Mouse (Mus musculus) mesoderm, embryonic 11.5 days (tissue): ENCODE data around the gene Dhh.
A peak's percentile ranks its signal among the peaks of the same experiment; 100 is the strongest.

Experiments
- DNase-seq: peaks from one replicate; pipeline ENCODE4 v3.0.0-alpha.2; 2012; ENCODE audit warnings: low read depth, low spot score

The Dhh gene

DNA sequence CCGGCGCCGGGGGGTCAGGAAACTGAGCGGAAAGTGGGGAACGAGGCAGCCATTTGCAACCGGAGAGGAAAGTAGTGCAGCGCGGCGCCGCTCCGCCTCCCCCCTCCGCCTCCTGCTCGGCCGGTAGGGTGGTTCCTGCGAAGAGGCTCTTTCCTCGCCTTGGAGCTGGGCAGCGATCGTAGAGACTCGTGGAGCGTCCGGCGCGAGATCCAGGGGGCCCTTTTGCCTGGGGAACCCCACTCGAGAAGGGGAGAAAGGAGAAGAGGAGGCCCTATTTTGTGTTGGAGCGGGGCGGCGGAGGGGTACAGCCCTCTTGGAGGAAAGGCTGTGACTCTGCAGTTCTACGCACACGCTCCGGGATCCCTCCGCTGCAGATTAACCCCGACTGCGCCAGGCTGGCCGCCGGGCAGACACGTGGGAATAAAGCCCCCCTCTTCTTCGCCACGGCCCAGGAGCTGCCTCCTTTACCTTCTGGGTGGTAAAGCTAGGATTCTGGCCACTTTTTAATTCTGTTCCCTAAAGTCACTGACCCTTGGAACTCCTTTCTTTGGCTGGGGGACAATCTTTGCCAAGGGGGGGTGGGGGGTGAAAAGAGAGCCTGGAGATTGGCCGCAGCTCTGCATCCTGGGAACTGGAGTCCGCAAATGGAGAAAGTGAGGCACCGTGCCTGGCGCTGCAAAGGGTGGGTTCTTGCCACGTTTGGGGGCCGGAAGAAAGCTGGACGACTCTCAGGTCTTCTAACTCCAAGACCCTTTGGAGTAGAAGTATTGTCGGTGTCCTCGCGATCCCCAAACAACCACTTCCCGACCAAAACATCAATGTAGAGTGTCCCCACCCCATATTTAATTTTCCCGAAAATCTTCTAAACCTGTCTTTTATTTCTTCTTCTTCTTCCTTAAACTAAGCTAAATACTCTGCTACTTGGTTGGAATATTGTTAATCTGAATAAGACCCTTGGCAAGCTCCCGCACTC lies 26.1 kb downstream of the Dhh start:
- peak; percentile 97 for DNase-seq

DNA sequence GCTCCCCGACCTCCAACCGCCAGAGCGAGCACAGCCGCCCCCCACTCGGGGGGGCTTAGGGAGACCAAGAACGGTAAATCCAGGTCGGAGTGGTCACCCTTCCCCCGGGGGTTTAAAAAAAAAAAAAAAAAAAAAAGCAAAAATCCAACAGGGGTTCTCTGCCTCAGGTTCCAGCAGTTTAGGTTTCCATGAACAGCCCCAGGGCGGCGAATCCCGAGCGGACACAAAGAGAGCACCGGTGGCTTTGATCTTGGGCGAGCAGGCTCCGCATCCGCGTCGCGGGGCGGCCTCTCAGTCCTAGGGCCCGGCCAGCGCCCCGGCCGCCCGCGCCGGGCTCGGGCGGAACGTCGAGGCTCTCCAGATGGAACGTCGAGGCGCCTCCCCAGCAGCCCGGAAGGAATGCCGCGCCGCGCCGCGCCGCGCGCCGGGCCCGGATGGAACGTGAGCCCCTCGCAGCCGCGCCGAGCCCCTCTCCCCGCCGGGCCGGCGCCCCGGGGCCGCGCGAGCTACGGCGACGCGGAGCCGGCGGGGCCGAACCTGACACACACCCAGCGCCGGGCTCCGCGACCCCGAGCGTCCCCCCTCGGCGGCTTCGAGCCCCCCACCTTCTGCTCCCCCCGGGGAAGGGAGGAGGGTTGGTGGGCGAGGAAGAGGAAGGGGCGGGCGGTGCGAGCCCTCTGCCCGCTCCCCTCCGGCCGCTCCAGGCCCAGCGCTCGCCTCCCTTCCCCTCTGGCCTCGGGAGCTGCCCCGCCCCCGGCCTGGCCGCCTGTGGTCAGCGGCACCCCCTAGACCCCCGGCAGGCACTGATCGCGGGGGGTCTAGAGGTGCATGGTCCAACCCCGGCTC lies 27.0 kb downstream of the Dhh start, which contains the start of gene Kmt2d:
Kmt2d (minus strand) TSS at position 135 of the 846 bp plus-strand sequence.
- peak; percentile 55 for DNase-seq

DNA sequence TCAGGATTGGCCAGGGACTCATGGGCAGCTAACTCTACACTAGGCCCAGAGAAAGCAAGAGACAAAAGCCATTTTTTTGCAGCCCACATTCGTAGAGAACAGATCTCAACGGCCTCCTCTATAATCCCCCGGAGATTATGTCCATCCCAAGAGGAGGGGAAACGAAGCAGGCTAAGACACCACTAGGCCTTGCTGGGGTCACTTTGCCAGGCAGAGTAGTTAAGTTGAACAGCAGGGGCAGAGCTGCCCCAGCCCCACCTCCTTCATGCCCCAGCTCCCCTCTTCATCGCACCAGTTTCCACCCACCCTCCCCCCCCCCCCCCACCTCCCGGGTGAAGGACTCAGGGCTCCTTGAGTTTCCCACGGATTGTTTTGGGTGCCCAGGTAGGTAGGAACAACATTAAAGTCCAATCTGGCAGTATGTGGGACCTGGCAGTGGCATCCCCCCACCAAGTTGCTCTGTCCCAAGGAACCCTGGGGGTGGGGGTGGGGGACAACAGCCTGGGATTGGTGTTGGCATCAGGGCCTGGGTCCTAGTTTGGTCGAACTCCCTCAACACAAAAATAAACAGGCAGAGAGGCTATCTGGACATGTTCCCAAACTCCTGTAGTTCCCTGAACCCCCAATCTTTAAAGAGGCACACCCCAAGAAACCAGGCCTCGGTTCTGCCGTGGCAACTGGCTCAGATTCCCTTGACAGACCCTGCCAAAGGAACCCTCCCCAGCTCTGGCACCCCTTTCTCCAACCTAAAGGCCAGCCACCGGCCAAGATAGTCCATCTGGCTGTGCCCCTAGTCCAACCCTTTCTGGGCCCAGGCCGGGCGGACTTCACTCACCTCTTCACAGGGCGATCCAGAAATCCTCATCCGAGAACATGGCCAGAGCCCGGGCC lies 27.9 kb downstream of the Dhh start:
- DNase-seq = no peak

DNA sequence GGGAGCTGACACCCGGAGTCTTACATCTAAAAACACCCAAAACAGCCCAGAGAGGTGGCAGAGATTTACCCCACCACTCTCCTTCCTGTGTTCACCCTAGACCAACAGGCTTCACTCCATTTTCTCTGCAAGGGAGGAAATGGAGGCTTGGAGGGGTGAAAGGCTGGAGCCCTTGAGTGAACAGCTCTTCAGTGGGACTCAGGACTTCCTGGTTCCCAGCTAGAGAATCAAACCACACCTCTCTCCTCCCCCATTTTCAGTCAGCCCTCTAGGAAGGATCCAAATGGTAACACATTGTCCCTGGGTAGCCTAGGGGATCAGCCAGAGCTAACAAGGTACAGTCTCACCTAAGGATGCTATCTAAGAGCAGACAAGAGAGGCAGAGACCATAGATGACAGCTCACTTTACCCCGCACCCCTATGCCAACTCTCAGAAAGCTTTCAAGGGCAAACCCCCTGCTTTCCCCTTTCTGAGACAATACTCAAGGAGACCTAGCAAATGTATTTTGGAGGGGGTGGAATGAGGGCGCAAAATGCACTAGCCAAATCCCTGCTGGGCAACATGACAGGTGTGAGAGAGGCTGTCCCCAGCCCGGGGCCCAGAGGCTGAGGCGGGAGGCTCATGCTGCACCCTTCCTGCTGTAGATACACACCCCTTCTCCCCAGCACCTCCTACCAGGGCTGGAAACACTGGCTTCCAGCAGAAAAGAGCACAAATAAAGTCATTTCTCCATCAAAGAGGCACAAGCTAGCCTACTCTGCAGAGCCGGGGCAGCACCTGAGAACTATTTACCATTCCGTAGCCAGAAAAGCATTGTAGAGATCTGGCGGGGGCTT lies 28.8 kb downstream of the Dhh start:
- no peak for DNase-seq

DNA sequence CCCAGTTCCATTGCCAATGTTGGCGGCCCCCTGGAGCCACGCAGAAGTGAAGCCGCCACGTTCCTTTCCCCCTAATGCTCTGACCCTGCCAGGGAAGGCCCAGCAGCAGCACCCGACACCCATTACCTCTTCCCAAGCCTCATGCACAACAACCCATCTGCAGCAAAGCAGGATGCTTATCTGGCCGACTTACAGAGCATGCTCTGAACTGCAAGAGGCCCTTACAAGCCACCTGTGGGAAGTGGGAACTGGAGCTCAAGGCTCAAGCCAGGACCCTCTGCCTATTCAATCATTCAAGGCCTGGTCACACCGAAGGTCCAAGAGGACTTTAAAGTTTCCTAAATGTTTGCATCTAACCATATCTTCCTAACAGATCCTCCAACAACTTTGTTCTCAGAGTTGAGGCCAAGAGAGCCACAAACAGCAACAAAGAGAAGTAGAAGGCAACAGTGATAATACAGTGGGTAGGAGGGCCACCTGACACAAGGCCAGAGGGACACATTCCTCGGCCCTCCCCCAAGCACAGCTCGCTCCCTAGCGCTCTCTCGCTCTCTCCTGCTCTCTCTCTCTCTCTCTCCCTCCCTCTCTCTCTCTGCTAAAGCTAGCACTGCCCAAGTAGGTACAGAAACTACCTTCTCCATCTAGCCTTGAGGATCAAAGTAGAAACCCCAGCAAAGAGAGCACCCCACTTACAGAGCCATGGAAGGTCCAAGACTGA lies 29.8 kb downstream of the Dhh start:
- no peak for DNase-seq

DNA sequence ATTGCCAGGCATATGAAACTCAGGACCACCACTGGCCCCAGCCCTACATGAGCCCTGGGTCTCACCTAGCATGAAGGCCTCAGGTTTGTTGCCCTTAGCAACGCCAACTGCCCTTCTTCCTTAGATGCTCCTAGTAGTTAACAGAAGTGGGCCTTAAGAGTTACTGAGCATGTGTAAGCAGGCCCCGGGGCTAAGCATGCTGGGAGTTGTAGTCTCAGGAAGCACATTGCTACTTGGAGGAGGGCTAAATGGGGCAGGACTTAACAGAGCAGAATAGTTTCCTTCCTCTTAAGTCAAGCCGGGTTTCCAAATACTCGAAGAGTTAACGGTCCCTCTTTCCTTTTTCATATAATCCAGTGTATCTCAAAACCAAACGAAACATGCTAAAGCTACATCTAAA lies 31.0 kb downstream of the Dhh start:
- no peak for DNase-seq

DNA sequence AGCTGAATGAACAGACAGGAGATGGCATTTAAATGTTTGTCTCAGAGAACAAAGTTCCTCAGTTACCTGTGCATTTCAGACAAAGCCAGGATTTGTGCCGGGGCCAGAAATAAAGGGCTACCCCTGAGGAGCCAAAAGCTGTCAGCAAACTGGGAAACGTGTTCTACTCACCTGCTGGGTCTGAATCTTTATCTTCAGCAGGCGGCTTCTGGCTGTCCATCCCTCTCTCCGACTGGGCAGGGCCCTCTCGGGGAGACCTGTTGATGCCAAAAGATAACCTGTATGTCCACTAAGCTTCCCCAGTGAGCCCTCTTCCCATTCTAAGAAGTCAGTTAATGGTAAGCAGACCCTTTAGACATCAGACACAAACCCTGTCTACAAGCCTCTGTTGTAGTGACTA lies 31.8 kb downstream of the Dhh start:
- no peak for DNase-seq

DNA sequence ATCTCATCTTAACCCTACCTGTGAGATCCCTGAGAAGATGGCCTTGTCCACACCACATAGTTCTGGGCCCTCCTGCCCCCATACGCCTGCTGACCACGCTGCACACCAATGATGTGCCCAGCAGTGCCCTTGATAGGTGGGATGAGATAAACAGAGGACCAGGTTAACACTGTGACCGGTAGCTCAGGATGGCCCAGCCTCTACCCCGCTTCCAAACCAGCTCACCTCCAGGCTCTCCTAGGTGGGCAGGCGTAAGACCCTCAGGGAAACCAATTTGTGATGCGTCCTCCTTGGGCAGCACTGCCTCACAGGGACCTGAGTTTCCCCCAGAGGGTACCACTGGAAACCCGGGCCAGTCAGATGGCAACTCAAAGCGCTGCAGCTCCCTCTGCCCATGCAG lies 32.6 kb downstream of the Dhh start:
- DNase-seq = no peak

DNA sequence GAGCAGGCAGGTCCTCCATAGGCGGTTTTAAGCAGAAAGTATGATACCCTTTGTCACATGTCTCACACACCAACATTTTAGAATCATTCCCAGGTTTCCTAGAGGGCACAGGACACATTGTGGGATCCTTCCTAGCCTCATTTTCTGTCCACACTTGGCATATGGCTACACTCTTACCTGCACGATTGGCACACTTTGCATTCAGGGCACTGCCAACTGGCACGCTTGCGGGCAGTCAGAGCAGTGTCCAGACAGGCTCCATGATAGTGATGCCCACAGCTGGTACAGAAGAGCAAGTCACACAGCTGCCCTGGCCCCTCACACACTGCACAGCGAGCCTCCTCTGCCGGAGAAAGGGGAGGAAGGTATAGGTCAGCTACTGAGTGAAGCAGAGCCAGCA lies 33.4 kb downstream of the Dhh start:
- no peak for DNase-seq

DNA sequence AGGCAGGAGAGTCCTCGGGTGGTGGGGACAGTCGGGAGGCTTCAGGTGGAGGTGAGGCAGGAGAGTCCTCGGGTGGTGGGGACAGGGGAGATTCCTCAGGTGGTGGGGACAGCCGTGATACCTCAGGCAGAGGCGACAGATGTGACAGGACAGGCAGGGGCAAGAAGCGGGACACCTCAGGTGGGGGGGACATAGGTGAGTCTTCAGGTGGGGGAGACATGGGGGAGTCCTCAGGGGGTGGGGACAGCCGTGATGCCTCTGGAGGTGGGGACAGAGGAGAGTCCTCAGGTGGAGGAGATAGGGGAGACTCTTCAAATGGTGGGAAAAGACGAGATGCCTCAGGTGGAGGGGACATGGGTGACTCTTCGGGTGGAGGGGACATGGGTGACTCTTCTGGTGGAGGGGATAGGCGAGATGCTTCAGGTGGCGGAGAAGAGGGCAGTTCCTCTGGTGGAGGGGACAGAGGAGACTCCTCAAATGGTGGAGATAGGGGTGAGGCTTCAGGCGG lies 34.8 kb downstream of the Dhh start:
- no peak for DNase-seq

DNA sequence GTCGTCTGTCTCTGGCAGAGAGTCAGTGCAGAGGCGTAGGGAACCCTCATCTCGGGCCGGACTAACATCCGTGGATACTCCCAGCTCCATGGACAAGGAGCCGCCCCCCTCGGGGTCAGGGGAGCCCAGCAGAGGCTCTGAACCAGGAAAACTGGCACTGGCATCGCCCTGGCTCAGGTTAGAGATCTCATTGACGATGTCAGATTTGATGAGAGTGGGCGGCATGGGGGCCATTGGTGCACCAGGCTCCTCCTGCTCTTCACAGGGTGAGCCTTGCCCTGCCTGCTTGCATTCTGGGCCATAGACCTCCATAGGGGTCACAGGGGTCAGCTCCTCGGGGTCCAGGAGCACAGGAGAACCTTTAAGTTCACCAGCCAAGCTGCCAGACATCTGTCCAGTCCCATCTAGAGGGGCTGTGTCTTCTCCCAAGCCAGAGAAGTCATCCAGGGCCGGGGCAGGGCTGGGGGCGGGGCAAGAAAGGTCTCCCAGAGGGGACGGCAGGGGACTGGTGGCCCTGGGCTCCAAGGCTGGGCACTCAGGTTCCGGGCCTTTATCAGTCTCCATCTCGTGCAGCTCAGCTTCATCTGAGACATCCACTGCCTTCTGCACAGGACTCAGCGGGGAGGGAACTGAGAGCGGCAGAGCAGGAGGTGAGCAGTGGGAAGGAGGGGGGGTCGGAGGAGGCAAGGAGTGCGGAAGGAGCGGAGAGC lies 36.5 kb downstream of the Dhh start:
- DNase-seq = no peak

DNA sequence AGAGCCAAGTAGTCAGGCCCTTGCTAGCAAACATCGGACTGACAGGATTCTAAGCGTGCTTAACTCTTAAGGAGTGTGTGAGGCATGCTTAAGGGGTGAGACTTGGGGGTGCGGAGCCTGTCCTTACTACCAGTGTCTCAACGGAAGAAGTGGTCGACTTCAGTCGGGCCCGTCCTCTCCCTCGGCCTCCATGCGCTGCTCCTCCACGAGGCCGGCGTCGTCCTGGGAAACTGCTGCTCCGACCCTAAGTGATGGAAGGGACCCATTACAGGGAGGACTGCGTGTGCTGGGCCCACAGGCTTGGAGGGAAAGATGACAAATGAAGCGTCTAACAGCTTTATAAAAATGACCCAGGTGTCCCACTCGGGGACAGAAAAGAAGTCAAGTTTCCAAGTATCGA lies 37.4 kb downstream of the Dhh start:
- DNase-seq = no peak

DNA sequence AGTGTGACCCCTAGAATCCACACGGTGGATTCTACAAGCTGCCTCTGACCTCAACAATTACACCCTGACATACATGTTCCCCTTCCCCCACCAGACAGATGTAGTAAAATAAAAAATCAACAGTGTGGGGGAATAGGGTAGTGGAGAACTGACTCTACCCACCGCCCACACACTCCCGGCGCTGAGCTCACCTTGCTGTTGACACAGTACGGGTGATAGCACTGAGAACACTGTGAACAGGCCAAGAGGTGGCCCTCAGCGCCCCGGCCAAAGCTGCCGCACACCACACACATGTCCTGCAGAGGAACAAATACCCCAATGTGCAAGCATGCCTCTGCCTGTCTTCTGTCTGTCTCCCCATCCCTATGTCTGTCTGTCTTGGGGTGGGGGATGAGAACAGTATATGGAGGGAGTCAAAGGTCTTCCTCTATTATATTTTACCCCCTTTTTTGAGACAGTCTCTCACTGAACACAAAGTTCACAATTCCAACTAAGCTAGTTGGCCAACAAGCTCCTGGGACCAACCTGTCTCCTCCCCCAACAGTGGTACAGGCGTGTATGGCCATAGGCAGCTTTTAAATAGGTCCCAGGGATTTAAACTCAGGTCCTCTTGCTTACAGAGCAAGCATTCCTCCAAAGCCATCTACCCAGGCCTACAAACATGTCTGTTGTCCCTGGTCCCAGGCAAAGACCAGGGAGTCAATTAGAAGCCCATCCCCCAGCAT lies 38.9 kb downstream of the Dhh start:
- no peak for DNase-seq

DNA sequence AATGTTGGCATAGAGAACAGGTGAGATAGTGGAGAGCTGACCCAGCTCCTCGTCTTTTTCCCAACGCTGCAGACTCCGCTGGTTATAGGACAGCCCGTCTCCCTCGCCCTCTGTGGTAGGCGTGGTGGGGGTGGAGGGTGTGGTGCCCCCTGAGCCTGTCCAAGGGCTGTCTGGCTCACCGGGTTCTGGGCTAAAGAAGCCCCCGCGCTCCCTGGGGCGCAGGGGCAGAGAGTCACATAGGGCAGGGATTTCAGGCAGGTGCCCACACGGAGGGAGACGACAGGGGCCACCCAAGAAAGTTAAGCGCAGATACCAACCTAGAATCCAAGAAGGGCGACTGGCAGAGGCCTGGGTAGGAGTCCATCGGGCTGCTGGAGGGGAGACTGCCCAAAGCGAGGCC lies 44.1 kb downstream of the Dhh start:
- no peak for DNase-seq

DNA sequence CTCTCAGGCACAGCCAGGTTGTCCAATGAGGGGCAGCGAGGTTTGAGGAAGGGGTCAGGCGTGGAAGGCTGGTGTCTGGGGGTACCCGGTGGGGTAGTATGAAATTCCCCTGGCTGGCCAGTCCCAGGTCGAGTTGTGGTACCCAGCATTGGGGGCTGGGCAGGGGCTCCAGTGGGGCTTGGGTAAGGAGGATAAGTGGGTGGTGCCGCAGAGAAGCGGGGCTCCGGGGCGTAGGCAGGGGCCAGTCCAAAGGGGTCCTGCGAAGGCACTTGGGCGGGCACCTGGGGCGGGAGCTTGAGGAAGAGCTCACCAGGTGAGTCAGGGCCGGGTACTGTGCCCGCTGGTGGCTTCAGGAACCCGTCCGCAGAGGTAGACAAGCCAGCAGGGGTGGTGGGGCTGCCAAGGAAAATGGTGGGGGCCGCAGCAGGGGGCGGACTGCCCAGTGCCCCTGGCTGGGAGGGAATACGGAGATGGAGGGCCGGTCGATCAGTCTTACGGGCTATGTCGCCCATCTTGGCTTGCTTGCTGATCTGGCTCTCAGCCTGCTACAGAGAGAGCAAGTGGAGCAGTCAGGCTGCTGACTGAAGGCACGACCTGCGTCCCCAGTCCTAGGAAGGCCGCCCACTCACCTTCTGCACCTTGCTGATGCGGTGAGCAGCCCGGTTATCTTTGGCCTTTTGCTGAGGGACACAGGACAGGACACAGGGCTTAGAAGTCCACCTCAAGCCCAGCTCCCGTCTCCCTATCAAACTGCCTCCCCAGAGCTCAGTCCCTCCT lies 45.0 kb downstream of the Dhh start:
- no peak for DNase-seq

DNA sequence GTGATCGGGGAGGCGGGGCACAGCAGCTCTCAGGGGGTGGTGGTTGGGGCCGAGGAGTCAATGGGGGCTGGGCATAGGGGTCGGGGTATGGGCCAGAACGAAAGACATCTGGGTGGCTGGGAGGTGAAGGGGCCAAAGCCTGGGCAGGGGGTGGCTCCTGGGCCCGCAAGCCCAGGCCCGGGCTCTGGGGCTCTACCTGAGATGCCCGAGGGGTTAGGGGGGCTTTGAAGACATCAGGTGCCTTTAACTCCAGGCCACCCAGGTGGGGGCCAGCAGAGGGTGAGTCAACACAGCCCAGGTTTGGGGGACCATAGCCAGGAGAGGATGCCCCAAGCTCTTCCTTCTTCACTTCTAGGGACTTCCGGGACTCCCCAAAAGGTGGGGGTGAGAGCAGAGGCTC lies 45.6 kb downstream of the Dhh start:
- no peak for DNase-seq

DNA sequence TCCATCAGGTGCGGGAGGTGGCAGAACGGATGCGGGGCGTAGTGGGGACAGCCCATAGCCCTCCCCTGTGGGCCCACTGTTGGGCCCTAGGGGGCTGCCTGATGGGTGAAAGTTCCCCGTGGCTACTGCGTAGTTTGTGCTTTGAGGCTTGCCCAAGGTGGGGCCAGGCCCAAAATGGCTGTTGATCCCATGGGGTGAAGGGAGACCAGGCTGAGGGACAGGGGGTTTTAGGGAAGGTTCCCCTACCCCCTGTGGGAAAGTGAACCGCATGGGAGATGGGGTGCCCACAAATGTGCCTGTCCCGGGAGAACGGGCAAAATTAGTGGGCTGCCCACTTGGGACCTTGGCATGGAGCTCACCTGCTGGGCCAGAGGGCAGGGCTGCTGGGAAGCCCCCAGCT lies 46.3 kb downstream of the Dhh start:
- DNase-seq = no peak
